Mouse (Mus musculus): ENCODE measurements around the gene Rarres2. TPM values are rescaled to one million over a fixed set of nuclear protein-coding genes. Genes with fewer than 3 reads are reported as not detected.

The Rarres2 gene
- polyA plus RNA-seq, 1 experiment from 2014 or later = 154 TPM

GRCm38 (mm10) chr6:48608124-48608523, 35.5 kb upstream of the Rarres2 start:
- no peaks in the 10 kb centered on the region for H3K4me1 ChIP-seq (replicated peaks; ENCODE audit: control insufficient read depth, insufficient read depth, low read length)
- no peaks in the 10 kb centered on the region for H3K36me3 ChIP-seq (ENCODE audit: control insufficient read depth, insufficient read depth)
- H3K4me2 ChIP-seq (replicated peaks; ENCODE audit: low read depth) = no peak overlapping the region
- H3K27ac ChIP-seq (ENCODE audit: low read depth, low read length) = no peak overlapping the region
- H3K9me3 ChIP-seq (ENCODE audit: control insufficient read depth) = no peaks in the 10 kb centered on the region
- WGBS = 70% methylated on average over 2 of the region's 2 CpGs
- H3K27me3 ChIP-seq (replicated peaks; ENCODE audit: control insufficient read depth, insufficient read depth, low read length) = no peaks in the 10 kb centered on the region
- H3K9ac ChIP-seq (ENCODE audit: low read depth, low read length) = no peak overlapping the region
- TF ChIP-seq CTCF (IDR thresholded peaks at IDR 0.05; ENCODE audit: low read depth) = no peak
- H3K4me3 ChIP-seq (ENCODE audit: low read depth, low read length) = no peak overlapping the region
- no peak for ATAC-seq

GRCm38 (mm10) chr6:48602080-48602741, 29.6 kb upstream of the Rarres2 start:
- Histone ChIP-seq H3K4me3 (ENCODE audit: low read depth, low read length) (peak overlapping the region; percentile 70), H3K27me3 (replicated peaks; ENCODE audit: control insufficient read depth, insufficient read depth, low read length) (no peaks in the 10 kb centered on the region), H3K27ac (ENCODE audit: low read depth, low read length) (peak overlapping the region; percentile 41; the same call in 1 of the 2 replicates), H3K9me3 (ENCODE audit: control insufficient read depth) (no peaks in the 10 kb centered on the region), H3K9ac (ENCODE audit: low read depth, low read length) (peak overlapping the region; percentile 59), H3K4me2 (replicated peaks; ENCODE audit: low read depth) (peak overlapping the region; percentile 92), H3K4me1 (replicated peaks; ENCODE audit: control insufficient read depth, insufficient read depth, low read length) (0 out of 2 replicates have a peak, but pooled peaks cover 3% of the 10 kb centered on the region), H3K36me3 (ENCODE audit: control insufficient read depth, insufficient read depth) (peaks cover 21% of the 10 kb centered on the region)
- under 1% methylated on average over 28 of the region's 28 CpGs for WGBS
- TF ChIP-seq CTCF (IDR thresholded peaks at IDR 0.05; ENCODE audit: low read depth) = no peak
- peak; percentile 74 for ATAC-seq

- Histone ChIP-seq H3K27ac (ENCODE audit: low read depth, low read length) (peak within 1 kb of the TSS; percentile 41; the same call in 1 of the 2 replicates), H3K4me1 (replicated peaks; ENCODE audit: control insufficient read depth, insufficient read depth, low read length) (0 out of 2 replicates have a peak, but pooled peaks cover 3% of the 10 kb centered on the region), H3K4me3 (ENCODE audit: low read depth, low read length) (peak within 1 kb of the TSS; percentile 70), H3K36me3 (ENCODE audit: control insufficient read depth, insufficient read depth) (peaks cover 29% of the 10 kb centered on the region), H3K9me3 (ENCODE audit: control insufficient read depth) (no peaks in the 10 kb centered on the region), H3K9ac (ENCODE audit: low read depth, low read length) (peak within 1 kb of the TSS; percentile 59), H3K27me3 (replicated peaks; ENCODE audit: control insufficient read depth, insufficient read depth, low read length) (no peaks in the 10 kb centered on the region), H3K4me2 (replicated peaks; ENCODE audit: low read depth) (peak within 1 kb of the TSS; percentile 92)
- peak; percentile 98 for ATAC-seq
- 4% methylated on average over 42 of the region's 42 CpGs for WGBS
- TF ChIP-seq CTCF (IDR thresholded peaks at IDR 0.05; ENCODE audit: low read depth) = no peak
Observed at GRCm38 (mm10) chr6:48601271-48602079, 28.9 kb upstream of the Rarres2 start, which contains the start of gene Zfp775. TSS of gene Zfp775 (plus strand) at chr6:48602063.

- H3K27me3 ChIP-seq (replicated peaks; ENCODE audit: control insufficient read depth, insufficient read depth, low read length) = no peaks in the 10 kb centered on the region
- H3K9me3 ChIP-seq (ENCODE audit: control insufficient read depth) = no peaks in the 10 kb centered on the region
- no peak overlapping the region for H3K9ac ChIP-seq (ENCODE audit: low read depth, low read length)
- peaks cover 37% of the 10 kb centered on the region for H3K36me3 ChIP-seq (ENCODE audit: control insufficient read depth, insufficient read depth)
- H3K27ac ChIP-seq (ENCODE audit: low read depth, low read length) = no peak overlapping the region
- WGBS = 93% methylated on average over 1 of the region's 1 CpGs
- no peak overlapping the region for H3K4me3 ChIP-seq (ENCODE audit: low read depth, low read length)
- H3K4me2 ChIP-seq (replicated peaks; ENCODE audit: low read depth) = no peak overlapping the region
- ATAC-seq = no peak
- no peak for TF ChIP-seq CTCF (IDR thresholded peaks at IDR 0.05; ENCODE audit: low read depth)
- H3K4me1 ChIP-seq (replicated peaks; ENCODE audit: control insufficient read depth, insufficient read depth, low read length) = 0 out of 2 replicates have a peak, but pooled peaks cover 3% of the 10 kb centered on the region
Observed at GRCm38 (mm10) chr6:48600594-48600993, 28.0 kb upstream of the Rarres2 start.

- Histone ChIP-seq H3K27me3 (replicated peaks; ENCODE audit: control insufficient read depth, insufficient read depth, low read length) (no peaks in the 10 kb centered on the region), H3K4me3 (ENCODE audit: low read depth, low read length) (no peak overlapping the region), H3K4me1 (replicated peaks; ENCODE audit: control insufficient read depth, insufficient read depth, low read length) (0 out of 2 replicates have a peak, but pooled peaks cover 3% of the 10 kb centered on the region), H3K36me3 (ENCODE audit: control insufficient read depth, insufficient read depth) (peaks cover 38% of the 10 kb centered on the region), H3K4me2 (replicated peaks; ENCODE audit: low read depth) (no peak overlapping the region), H3K9me3 (ENCODE audit: control insufficient read depth) (no peaks in the 10 kb centered on the region), H3K27ac (ENCODE audit: low read depth, low read length) (no peak overlapping the region; the same call in 1 of the 2 replicates), H3K9ac (ENCODE audit: low read depth, low read length) (no peak overlapping the region)
- WGBS = 96% methylated on average over 27 of the region's 27 CpGs
- ATAC-seq = no peak
- TF ChIP-seq CTCF (IDR thresholded peaks at IDR 0.05; ENCODE audit: low read depth) = no peak
Observed at GRCm38 (mm10) chr6:48597233-48597625, 24.6 kb upstream of the Rarres2 start.

Measured in intestine, postnatal 0 days (tissue).